Comparison of ENCODE assay signal across 10 mouse cellular contexts in the genomic region with DNA sequence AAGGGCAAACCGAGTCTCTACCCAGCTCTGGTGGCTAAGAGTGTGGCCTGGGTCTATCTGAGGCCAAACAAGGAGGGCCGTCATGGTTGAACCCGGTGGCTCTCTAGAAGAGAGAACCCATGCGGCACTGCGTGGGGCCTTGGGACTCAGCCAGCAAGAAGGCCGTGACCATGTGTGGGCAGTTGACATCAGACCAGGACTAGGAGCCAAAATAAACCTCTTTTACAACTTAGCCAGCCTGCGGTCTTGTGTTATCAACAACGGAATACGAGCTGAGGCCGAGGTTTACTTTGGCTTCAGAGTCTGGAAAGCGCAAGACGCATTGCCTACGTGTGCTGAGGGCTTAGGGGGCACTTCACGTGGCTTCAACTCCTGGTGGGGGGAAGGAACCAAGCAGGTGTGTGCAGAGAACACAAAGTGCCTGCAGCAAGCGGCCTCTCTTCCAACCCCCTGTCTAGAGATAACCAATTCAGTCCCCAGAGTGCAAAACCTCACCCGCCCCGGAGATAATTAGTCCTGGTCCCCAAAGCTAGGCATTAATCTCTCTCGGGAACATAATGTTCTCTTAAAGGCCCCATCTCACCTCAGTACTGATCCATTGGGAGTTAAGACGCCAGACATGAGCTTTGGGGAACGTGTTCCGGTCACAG. TPM values are rescaled to one million over a fixed set of nuclear protein-coding genes. Genes with fewer than 3 reads are reported as not detected.
DNase-seq lines count a peak whose midpoint lies in the region.
"Had no signal": no experiment of that assay in that cellular context is flagged by ENCODE, and none has a peak within 500 bp of the region (broad histone marks: within the 10 kb centered on the region; RNA-seq: fewer than 3 reads in every experiment).

No protein-coding gene starts in this region.

- peak; percentile 72 to 86 for DNase-seq in adrenal gland, adult (ENCODE audit: inconsistent age in 2 of 2, low spot score in 1 of 2)
- DNase-seq in adrenal gland, postnatal 4 days (ENCODE audit: low spot score in 2 of 2), result no peak
- peak; percentile 78 for DNase-seq in adrenal gland, adult 2 months
- peak; percentile 51 for DNase-seq in kidney, adult 9 months
- peak; percentile 70 for DNase-seq in lung, postnatal 10 days
- no peak for DNase-seq in frontal cortex, postnatal 14 days (ENCODE audit: low spot score in 2 of 2)
- DNase-seq in thymus, postnatal 4 days, result no peak
- no peak for DNase-seq in right cerebral cortex, postnatal 14 days
- DNase-seq: gastrocnemius, adult 2 months had no signal

RNA-seq across cellular contexts. Expression of gene Bdkrb2, which starts 45.9 kb away (rescaled TPM):
- 10 to 100 TPM in 1 of 2 experiments, 1 to 10 TPM in 1; 9.6 to 10.7 TPM for total RNA-seq in adrenal gland, postnatal 4 days (2021)
- total RNA-seq in adrenal gland, adult 2 months (2021), result 10 to 100 TPM; 12.3 to 12.4 TPM
- 4.1 and 6.4 TPM in 2 replicates for polyA plus RNA-seq in adrenal gland, adult 2 months (2012; rRNA removed)
- total RNA-seq: megakaryocyte, adult 5-6 weeks had no signal

Comparison
In these comparisons a context has a peak if more than half of its experiments do, and no peak if none do; other contexts are left out.
1. DNase-seq: peak in adrenal gland, adult (2 of 2), adrenal gland, adult 2 months (single experiment), kidney, adult 9 months (single experiment) and lung, postnatal 10 days (single experiment); none in adrenal gland, postnatal 4 days (0 of 2), frontal cortex, postnatal 14 days (0 of 2), thymus, postnatal 4 days (single experiment) and right cerebral cortex, postnatal 14 days (single experiment).